Mouse (Mus musculus) cerebellum, adult 9-10 months (tissue): Measurements from ENCODE around the gene Csdc2.
"Not testable (repeated sequence)": the region's sequence is repeated elsewhere in the genome, so short reads cannot be mapped to it uniquely, and the experiment has no call there.

Source experiments
- DNase-seq: peaks from one replicate; pipeline ENCODE4 v3.0.0; 2022

Csdc2 gene

DNA sequence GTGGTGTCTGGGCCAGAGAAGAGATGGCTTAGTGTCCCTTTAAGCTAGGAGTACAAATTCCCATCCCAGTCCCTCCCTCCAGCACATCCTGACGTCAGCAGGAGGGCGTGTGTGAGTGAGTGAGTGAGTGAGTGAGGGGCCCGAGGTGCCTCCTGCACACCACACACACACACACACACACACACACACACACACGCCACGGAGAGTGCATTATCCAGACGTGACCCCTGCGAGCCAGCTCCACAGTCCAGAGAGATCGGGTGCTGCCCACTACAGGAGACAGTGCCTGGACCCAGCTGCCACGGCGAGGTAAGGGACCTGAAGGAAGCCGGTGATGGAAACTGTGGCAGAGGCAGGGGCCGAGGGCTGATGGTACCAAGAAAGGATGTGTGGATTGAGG, at the start of gene Csdc2:
Gene Csdc2, plus strand, starts transcription at position 81 of the 400 bp plus-strand sequence.
- peak; percentile 82 for DNase-seq

DNA sequence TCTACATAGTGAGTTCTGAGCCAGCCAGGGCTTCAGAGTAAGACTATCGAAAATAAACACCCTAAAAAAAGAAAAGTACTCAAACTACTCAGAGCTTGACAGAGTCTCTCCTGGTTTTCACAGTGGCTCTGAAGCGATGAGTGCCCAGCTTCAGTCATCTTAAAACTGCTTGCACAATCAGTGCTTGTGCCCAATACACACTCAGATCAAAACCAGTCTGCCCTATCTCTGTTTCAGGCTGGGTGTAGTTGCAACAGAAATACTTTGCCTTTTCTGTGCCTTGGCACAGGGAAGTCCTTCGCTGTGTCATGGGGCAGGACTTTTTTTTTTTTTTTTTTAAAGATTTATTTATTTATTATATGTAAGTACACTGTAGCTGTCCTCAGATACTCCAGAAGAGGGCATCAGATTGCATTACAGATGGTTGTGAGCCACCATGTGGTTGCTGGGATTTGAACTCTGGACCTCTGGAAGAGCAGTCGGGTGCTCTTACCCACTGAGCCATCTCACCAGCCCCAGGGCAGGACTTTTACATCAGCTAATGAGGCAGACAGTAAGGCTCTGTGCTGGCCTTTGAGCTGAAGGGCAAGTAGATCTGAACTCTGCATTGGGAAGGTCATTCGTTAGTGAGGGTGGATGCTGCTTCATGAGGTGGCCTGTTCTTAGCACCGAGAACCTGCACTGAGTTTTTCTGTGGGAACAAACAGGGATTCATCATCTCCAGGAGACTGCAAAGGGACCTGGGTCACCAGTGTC, 49.6 kb upstream of the Csdc2 start:
- DNase-seq, result no peak

DNA sequence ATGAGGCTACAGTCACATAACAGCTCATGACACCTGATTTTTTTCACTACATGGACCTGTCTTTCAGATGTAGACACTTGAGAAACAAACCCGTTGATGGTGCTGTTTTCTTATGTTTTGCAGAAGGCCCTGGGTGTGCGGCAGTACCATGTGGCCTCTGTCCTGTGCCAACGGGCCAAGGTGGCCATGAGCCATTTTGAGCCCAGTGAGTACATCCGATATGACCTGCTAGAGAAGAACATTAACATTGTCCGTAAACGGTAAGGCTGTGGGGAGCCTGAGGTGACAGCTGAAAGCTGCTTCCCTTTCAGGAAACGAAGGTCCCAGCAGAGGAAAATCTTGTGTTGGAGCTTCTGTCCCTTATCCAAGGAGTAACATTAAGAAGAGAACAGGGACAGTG, 47.4 kb upstream of the Csdc2 start:
- peak; percentile 80 for DNase-seq

DNA sequence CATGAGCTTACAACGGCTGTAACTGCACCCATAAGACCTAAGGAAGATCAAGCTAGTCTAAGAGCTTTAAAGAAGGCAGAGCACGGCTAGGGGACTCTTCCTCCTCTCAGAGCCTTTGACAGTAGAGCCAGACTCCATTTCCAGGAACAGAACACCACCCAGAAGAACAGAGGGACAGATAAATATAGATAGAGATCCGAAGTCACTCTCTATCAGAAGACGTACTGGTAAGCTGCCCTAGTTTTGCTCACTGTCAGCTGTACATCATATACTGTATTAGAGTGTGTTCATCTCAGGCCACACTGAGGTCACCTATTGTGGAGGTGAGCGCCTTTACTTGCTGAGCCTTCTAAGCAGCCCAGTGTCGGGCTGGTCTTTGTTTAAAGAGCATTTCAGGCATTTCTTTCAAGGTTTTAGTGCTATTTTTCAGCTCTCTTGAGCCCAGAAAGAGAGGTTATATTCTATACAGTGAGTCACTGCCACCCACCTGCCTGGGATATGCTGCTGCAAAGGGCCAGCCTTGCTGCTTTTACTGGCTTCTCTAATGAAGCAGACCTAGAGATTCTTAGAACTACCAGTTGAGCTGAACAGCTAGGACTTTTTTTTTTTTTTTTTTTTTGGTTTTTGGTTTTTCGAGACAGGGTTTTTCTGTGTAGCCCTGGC, 45.3 kb upstream of the Csdc2 start:
- DNase-seq, result no peak

DNA sequence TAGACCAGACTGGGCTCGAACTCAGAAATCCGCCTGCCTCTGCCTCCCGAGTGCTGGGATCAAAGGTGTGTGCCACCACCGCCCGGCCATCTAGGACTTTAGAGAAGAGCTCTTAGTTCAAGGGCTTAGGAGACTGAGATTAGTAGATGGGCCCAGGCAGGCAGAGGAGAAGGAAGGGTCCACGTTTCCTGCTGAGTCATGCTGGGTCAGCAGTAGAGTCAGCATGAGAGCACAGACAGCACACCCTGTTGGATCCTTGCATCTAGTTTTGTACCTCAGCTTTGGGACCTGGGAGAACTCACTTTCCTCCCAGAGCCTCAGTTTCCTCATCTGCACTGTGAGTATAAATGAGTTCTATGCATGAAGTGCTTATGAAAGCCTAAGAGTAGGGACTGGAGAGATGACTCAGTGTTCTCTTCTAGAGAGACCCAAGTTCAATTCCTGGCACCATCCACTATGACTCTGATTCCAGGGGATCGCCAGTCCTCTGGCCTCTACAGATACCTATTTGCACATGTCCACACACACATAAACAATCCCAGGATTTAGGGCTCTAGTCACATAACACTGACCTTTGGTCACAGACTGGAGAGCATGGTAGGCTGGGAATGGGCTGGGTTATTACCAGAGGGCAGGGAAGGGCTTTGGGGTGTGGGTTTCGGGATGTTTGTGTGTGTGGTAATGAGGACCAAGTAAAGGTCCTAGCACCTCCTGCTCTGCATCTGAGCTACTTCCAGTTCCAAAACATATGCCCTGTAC, 44.6 kb upstream of the Csdc2 start:
- DNase-seq, result no peak

DNA sequence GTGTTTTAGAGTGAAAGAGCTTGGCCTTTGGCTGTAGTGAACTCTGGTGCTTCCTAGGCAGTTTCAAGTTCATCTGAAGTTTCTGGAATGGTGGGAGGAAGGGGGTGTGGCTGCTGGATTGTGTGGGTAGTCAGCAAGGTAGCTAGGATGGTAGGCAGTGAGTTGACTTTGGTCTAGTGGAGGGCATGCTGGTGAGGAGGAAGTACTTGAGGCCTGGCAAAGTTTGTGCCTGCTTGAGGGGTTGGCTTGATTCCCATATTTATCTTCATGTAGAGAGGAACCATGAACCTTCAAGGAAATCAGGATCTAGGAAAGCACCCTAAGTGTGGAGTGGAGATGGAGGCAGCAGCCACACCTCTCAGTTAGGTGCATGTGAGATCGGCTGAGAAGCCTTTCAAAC, 42.6 kb upstream of the Csdc2 start:
- no peak for DNase-seq

DNA sequence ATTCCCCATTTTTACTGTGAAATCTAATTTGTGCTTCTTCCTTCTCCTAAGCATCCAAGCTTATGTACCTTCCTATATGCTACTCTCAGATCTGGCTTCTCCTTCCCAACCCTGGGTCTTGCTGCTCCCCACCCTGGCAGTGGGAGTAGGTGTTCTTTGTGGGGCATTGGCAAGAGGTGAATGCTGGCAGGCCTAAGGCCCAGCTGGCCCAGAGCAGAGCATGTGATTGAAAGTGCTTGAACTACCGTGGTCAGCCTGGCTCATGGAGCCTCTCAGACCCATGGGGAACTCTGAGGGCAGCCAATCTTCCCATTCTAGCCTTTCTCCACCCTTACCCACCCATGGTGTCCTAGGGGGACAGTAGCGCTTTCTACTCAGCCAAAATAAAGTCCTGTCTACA, 40.2 kb upstream of the Csdc2 start:
- no peak for DNase-seq

DNA sequence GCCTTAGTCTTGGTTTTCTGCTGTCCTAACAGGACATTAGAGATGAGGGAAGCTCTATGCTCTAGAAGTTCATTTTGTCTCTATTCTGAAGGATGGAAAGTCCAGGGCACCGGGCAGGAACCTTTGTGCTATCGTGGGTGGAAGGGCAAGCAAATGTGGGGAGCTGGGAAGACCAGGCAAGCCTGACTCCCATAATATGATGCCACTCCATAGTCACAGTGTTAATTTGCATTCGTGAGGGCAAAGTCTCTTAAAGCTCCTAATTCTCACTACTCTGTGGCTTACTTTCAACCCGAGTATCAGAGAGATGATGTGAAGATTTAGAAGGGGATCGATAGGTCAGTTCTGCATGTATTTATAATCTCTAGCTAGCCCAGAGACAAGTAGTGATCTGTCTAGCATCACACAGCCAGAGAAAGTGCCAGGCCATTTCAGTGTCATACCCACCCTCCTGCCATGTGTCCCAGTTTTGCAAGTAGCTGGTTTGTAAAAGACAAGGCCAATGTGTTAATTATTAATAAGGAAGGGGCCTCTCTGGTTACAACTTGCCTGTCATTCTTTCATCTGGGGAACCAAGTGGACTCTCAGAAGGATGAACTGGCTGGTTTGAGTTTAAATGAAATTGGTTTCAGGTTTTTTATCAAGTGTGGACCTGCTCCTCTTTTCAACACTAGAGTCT, 38.8 kb upstream of the Csdc2 start:
- DNase-seq, result no peak

DNA sequence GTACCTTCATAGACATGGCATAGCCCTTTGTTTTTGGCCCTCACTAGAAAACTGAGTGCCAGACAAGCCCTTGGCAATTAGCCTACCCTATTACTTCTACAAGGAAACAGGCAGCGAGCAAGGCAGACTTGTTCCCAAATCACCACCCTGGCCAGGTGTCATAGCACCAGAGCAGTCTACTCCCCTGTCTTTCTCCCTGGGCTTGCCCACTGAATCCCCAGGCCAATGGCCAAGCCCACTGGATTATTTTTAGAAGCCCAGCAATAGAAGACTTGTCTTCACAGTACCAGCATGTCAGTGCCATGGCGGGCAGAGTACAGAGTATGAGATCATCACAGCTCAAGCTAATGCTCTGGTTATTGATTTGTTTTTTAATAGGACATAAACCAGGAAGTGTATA, 37.8 kb upstream of the Csdc2 start:
- DNase-seq, result peak; percentile 73

DNA sequence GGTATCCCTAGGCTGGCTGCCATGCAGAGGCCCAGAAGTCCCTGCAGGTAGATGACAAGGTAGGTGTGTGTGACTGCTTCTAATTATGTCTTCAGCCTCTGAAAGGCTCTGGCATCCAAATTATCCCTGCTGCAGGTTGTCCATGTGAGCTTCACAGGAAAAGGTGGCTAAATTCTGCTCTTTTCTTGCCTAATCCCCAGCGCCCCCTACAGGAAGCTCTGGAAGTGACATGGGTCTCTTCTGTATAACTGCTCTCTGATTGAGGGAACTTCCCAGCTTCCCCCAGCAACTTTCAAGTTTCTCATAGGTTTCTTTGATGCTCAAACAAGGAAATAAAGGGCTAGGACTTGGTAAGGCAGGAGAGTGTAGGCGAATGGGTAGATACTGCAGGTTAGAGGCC, 31.6 kb upstream of the Csdc2 start:
- peak; percentile 81 for DNase-seq

DNA sequence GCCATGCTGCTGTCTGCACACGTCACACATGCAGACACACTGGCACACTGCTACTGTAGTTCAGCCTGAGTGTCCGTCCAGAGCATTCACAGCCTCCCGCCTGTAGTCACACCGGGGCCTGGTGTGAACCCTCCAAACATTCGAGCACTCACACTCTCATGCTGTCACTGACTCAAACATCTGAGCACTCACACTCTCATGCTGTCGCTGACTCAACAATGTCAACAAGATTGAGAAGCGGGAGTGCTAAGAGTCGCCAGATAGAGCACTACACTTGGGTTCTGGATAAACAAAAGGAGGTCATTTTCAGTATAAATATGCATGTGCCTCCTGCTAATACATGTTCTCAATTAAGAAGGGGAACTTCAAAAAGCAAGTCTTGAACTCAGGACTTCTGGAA, 28.6 kb upstream of the Csdc2 start:
- no peak for DNase-seq

DNA sequence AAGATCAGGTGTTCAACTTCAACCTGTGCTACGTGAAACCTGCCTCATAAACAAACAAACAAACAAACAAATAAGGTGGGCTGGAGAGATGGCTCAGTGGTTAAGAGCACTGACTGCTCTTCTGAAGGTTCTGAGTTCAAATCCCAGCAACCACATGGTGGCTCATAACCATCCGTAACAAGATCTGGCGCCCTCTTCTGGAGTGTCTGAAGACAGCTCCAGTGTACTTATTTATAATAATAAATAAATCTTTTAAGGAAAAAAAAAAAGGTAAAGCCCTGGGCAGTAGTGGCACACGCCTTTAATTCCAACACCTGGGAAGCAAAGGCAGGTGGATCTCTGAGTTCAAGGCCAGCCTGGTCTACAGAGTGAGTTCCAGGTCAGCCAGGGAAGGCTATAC, 27.8 kb upstream of the Csdc2 start:
- not testable (repeated sequence) for DNase-seq

DNA sequence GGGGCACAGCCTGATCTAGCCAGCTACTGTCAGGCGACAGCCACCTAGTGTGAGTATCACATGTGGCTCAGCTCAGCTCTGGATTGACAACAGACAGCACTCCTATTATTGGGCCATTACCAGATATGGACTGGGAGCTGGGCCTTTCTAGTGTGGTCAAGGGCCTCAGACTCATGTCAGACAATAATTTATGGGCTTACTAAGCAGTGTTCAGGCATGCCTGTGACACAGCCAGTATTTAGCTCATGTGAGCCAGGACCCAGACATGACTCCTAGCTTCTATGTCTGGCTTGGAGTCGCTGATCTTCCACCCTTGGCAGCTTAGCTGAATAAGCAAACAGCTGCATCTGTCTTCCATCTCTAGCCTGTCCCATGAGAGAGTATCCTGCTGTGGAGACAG, 24.1 kb upstream of the Csdc2 start:
- DNase-seq, result no peak

DNA sequence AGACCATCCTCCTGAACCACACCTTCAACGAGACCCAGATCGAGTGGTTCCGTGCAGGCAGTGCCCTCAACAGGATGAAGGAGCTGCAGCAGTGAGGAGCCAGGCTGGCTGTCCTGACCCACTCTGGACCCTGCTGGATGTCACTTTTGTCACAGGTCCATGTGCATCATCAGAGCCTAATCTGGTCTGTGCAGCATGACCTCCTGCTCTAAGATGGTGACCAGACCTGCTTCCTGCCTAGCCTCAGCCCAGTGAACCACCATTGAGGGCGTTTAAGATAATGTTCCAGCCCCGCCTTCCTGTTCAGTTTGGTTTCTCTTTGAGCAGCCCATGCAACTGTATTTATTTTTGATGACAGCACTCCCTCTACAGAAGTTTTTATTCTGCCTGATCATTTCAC, 21.9 kb upstream of the Csdc2 start:
- no peak for DNase-seq

DNA sequence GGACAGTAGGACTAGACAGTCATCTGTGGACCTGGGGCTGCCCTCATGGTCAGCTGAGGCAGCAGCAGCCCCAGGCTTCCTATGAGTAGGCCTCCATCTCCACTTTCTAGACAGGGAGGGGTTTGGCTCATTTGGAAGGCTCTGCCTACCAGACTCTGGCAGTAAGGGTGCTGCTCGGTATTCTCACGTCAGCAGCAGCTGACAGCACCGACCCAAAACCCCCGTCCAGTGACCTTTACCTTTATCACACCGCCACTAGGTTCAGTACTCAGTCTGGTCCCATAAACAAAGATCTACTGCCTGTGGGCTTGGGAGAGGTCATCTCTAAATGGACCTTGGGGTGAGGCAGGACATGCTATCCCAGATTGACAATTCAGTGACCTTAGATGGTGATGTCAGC, 20.9 kb upstream of the Csdc2 start:
- DNase-seq, result no peak

DNA sequence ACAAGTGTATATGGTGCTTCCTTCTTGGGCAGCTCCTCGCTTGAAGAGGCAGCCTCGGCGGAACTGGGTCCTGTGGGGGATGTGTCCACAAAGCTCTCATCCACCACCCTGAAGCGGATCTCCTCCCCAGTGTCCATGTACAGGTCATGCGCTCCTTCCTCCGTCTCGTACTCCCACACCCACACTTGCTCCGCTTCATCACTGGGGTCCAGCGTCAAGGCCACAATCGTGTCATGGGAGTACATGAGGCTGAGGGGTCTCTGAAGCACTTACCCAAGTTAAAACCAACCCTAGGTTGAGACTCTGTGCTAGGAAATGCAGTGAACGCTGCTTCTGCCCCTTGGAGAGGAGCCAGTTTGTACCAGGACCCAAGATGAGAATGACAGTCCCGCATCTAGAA, 19.4 kb upstream of the Csdc2 start:
- DNase-seq, result no peak

DNA sequence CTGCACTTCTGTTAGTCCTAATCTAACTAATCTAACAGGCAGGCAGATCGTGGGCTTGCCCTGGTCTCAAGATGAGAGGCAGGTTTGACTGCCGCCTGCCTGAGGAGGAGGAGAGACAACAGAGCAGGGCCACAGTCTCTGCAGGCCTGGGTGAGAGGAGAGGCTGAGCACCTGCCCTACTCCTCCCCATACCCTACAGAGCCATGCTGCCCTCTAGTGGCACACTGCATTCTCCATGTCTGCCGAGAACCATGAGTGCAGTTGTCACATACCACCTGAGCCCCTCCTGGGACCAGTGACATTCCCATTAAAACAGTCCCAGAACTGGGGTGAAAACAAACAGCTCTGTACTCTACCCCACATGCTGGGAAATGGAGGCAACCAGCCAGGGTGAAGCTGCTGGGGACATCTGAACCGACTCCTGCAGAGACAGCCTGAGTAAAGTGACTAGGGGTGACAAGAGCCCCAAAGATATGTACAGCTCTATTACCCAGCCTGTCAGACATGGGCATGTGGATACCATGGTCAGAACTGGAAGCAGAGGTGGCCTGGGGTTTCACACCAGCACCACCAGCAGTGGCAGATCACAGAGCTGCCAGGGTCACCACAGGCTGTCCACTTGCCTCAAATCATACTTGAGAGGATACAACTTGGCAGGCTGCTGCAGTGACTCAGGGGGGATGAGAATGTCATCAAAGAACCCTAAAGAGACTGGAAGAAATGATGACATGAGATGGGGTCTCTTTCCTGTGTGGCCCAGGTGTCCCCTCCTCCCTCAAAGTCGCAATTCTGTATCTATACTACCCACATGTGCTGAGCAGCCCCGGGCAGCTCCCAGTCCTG, 18.7 kb upstream of the Csdc2 start:
- DNase-seq, result peak; percentile 72

DNA sequence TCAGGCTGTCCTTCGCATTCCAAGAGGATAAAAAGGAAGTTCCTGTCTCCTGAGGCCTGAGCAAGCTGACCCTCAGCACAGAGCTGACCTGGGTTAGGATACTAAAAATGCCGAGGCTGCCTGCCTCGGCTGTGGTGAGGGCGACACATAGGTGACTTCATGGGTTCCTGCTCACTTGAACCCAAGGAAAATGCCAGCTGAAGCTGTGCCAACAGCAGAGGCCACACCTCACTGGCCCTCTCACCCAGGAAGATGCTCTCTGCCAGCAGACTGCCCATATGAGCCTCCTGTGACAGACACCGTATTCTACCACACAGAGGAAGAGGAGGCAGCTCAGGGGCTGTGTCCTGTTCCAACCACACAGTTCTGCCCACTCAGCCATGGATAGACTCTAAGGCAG, 17.5 kb upstream of the Csdc2 start:
- no peak for DNase-seq

DNA sequence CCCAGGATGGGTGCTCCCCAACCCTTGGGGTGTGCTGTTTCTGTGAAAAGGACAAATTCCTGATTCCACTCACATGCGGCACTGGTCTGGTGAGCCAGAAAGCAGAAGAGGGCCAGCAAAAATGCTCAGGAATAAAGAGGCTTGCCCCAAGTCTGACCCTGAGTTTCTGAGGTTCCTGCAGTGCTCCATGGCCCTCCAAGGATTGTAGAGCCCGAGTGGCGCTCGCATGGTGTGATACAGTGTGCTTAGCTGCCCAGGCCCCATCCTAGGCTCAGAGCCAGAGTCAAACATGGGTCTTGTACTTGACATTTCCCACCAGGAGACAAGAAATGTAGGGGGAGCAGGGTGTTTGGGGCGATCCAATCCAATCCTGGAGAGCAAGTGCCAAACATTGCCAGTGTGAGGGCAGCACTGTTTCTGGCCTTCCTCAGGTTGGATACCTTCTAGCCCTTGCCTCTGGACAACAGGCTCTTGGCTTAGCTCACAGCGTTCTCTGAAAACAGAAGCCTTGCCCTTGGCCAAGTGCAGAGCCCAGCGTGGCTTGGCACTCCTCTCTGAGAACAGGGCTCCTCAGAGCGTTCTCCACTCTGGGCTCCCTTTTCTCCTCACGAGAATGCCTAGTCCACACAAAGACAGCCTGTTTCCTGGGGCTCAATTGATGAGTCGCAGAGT, 15.9 kb upstream of the Csdc2 start:
- DNase-seq, result peak; percentile 68

DNA sequence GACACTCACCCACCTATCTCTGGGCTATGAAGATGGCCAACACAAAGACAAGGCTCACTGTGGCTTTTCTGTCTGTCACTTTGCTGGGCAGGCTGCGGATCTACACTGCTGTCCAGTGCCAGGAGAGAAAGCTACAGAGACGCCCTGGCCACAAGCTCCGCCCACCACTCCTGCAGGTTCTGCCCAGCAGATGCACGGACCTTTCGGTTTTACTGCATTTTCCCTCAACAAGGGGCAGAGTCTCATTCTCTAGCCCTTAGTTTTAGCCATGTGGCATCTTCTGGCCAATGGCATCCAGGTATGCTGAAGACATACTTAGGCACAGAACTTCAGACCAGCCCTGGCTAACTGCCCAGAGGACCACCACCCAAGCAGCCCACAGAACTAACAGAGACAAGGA, 15.3 kb upstream of the Csdc2 start:
- no peak for DNase-seq

DNA sequence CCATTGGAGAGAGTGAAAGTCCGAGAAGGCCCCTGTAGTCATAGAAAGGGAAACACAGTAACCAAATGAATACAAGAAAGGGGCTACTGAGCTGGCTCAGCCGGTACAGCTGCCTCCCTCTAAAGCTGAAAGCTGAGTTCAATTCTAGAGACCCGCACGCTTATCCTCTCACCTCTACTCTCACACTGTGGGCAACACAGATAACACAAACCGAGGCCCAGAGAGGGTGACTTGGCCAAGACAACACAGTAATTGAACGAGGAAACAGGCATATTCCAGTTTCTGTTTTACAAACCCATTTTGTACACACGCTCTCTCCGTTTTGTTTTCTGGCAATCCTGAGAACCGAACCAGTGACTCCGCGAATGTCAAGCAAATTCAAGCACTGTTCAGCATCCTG, 11.6 kb upstream of the Csdc2 start:
- DNase-seq, result no peak
